Mouse (Mus musculus) hindbrain, embryonic 12.5 days (tissue): ENCODE data around the gene Alpi. TPM values are rescaled to one million over a fixed set of nuclear protein-coding genes. Genes with fewer than 3 reads are reported as not detected.

ENCODE experiments used
- ATAC-seq: fragments of 200-750 bp; cut with Nextera tagmentation; 2 replicates; pipeline ENCODE4 v1.8.0; 2017; ENCODE audit warnings: moderate TSS enrichment; ENCODE audit not compliant: low FRiP score
- H3K27ac ChIP-seq: fragments of 300-500 bp; sonication (generic); 2 replicates; pipeline ENCODE4 v1.5.1; 2016; ENCODE audit warnings: mild to moderate bottlenecking
- H3K27me3 ChIP-seq: fragments of 300-500 bp; sonication (generic); 2 replicates; pipeline ENCODE4 v1.6.1; 2016; ENCODE audit warnings: mild to moderate bottlenecking
- H3K36me3 ChIP-seq: fragments of 300-500 bp; sonication (generic); 2 replicates; pipeline ENCODE4 v1.6.1; 2016; ENCODE audit warnings: mild to moderate bottlenecking
- H3K4me1 ChIP-seq: fragments of 300-500 bp; sonication (generic); 2 replicates; pipeline ENCODE4 v1.6.1; 2016
- H3K4me2 ChIP-seq: fragments of 300-500 bp; sonication (generic); replicated peaks from 2 replicates; pipeline ENCODE4 v1.6.1; 2016; ENCODE audit warnings: mild to moderate bottlenecking
- H3K4me3 ChIP-seq: fragments of 300-500 bp; sonication (generic); 2 replicates; pipeline ENCODE4 v1.5.1; 2016; ENCODE audit warnings: mild to moderate bottlenecking
- H3K9ac ChIP-seq: fragments of 300-500 bp; sonication (generic); 2 replicates; pipeline ENCODE4 v1.6.1; 2016; ENCODE audit warnings: mild to moderate bottlenecking, moderate library complexity
- H3K9me3 ChIP-seq: fragments of 300-500 bp; sonication (generic); replicated peaks from 2 replicates; pipeline ENCODE4 v1.6.1; 2016; ENCODE audit warnings: mild to moderate bottlenecking
- WGBS: fragments of 180-500 bp; shearing (Covaris S2); methylation state at CpG from one replicate; pipeline ENCODE4 v1.1.7; 2016; 5-methylcytosine and 5-hydroxymethylcytosine counted together
- polyA plus RNA-seq: library from polyadenylated mRNA; unstranded; fragments of >200 nt; fragmentation: Nextera tagmentation; extraction: Ambion mirVana; gene quantifications from 2 replicates; pipeline ENCODE4 v1.2.1, GENCODE M21; 2016

The Alpi gene
- polyA plus RNA-seq, 1 experiment from 2014 or later = not detected

DNA sequence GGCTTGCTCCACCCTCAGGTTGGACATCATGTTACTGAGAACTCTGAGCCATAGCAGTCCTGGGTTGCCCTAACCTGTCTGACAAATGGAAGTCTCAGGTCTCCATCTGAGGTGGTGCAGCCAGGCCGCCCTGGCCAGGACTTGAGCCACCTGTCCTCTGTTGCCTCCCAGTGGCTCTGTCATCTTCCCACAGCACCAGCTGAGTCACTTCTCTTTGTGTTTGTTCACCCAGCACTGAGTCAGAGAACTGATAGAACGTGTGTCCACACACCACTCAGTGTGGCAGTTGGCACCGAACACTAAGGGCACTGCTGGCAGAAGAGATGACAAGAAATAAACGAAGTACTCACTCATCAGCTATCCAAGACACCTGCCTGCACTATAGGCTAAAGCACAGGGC is 50.0 kb downstream of the Alpi start:
- 84% methylated on average over 4 of the region's 4 CpGs for WGBS
- Histone ChIP-seq H3K9ac (no peak overlapping the region), H3K4me3 (no peak overlapping the region), H3K36me3 (peaks cover 10% of the 10 kb centered on the region; the same call in 1 of the 2 replicates), H3K9me3 (no peaks in the 10 kb centered on the region), H3K27me3 (no peaks in the 10 kb centered on the region), H3K4me1 (peaks cover 8% of the 10 kb centered on the region; the same call in 1 of the 2 replicates), H3K27ac (no peak overlapping the region), H3K4me2 (no peak overlapping the region)
- ATAC-seq = no peak

DNA sequence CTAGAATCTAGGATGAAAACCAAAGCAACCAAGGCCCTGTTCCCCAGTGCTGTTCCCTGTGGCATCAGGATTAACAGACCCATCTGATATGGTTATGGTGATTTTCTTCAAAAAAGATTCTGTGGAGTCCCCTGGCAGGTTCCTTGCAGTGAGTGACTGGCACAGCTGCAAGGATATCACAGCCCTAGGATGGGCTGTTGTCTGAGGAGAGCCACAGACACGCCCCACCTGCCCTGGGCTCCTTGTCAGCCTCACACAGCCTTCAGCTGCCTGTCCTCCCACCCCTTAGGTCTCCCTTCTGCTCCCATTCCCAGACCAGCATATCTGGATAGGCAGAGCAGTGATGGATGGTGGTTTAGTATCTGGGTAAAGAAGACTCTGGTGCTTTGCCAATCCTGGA is 50.7 kb downstream of the Alpi start:
- no peak; the same call in 1 of the 2 replicates for ATAC-seq
- Histone ChIP-seq H3K27me3 (no peaks in the 10 kb centered on the region), H3K36me3 (peaks cover 14% of the 10 kb centered on the region; the same call in 1 of the 2 replicates), H3K4me3 (no peak overlapping the region), H3K4me1 (peaks cover 8% of the 10 kb centered on the region; the same call in 1 of the 2 replicates), H3K27ac (peak overlapping the region; percentile 30; the same call in 1 of the 2 replicates), H3K9me3 (no peaks in the 10 kb centered on the region), H3K4me2 (no peak overlapping the region), H3K9ac (no peak overlapping the region)
- WGBS = 67% methylated on average over 1 of the region's 1 CpGs

DNA sequence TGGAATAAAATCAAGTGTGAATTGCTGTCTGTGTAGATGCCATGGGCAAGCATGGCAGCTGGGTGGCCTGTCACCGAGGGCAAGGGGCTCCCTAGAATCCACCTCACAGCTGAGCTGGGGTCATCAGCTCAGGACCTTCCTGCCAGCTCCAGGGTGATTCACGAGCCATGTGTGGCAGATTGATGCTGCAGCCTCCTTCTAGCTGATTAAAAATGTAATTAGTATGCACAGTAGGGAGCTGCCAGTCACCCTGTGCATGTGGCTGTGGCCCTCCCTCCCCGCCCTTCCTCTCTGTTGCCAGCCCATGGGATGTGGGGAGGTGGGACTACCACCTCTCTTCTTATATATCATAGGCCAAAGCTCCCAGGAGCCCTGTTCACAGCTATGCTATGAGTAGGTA is 51.3 kb downstream of the Alpi start:
- no peak overlapping the region for H3K4me2 ChIP-seq
- peaks cover 8% of the 10 kb centered on the region; the same call in 1 of the 2 replicates for H3K4me1 ChIP-seq
- H3K9ac ChIP-seq = no peak overlapping the region
- no peaks in the 10 kb centered on the region for H3K27me3 ChIP-seq
- ATAC-seq = peak; percentile 76
- no peaks in the 10 kb centered on the region for H3K9me3 ChIP-seq
- peak overlapping the region; percentile 32; the same call in 1 of the 2 replicates for H3K27ac ChIP-seq
- H3K36me3 ChIP-seq = peaks cover 20% of the 10 kb centered on the region
- 35% methylated on average over 3 of the region's 3 CpGs for WGBS
- H3K4me3 ChIP-seq = no peak overlapping the region

Other genes starting within 250 kb of the Alpi start
- not detected in 2 replicates for gene Alppl2, start 11.7 kb downstream of the Alpi start, polyA plus RNA-seq
- not detected in 2 replicates for gene Akp3, start 23.4 kb upstream of the Alpi start, polyA plus RNA-seq
- gene Ecel1, start 54.9 kb upstream of the Alpi start, polyA plus RNA-seq = 29.2 and 33.6 TPM in 2 replicates
- gene Prss56, start 81.7 kb upstream of the Alpi start, polyA plus RNA-seq = 3.6 and 9.3 TPM in 2 replicates
- gene Chrnd, start 89.0 kb upstream of the Alpi start, polyA plus RNA-seq = 0.14 and 0.64 TPM in 2 replicates
- gene Chrng, start 103.1 kb upstream of the Alpi start, polyA plus RNA-seq = 0.90 and 3.0 TPM in 2 replicates
- gene Eif4e2, start 112.3 kb upstream of the Alpi start, polyA plus RNA-seq = 148 and 150 TPM in 2 replicates
- 0.40 TPM in 2 replicates for gene Efhd1, start 162.8 kb upstream of the Alpi start, polyA plus RNA-seq
- gene Gigyf2, start 225.4 kb upstream of the Alpi start, polyA plus RNA-seq = 66.4 and 68.0 TPM in 2 replicates